Mouse (Mus musculus) embryonic facial prominence, embryonic 15.5 days (tissue): Measurements from ENCODE around the gene Adamtsl3. TPM values are rescaled to one million over a fixed set of nuclear protein-coding genes. Genes with fewer than 3 reads are reported as not detected.

Experiments used
- ATAC-seq: fragments of 200-750 bp; cut with Nextera tagmentation; 2 replicates; pipeline ENCODE4 v1.8.0; 2017; ENCODE audit warnings: low read depth, moderate TSS enrichment; ENCODE audit not compliant: insufficient number of reproducible peaks, low FRiP score, low TSS enrichment
- H3K27ac ChIP-seq: fragments of 300-500 bp; sonication (generic); replicated peaks from 2 replicates; pipeline ENCODE4 v1.5.1; 2015; ENCODE audit warnings: mild to moderate bottlenecking, inconsistent platforms
- H3K27me3 ChIP-seq: fragments of 300-500 bp; sonication (generic); 2 replicates; pipeline ENCODE4 v1.6.1; 2015; ENCODE audit warnings: inconsistent platforms
- H3K36me3 ChIP-seq: fragments of 300-500 bp; sonication (generic); 2 replicates; pipeline ENCODE4 v1.6.1; 2015; ENCODE audit warnings: mild to moderate bottlenecking, inconsistent platforms
- H3K4me1 ChIP-seq: fragments of 300-500 bp; sonication (generic); 2 replicates; pipeline ENCODE4 v1.6.1; 2015; ENCODE audit warnings: inconsistent platforms
- H3K4me2 ChIP-seq: fragments of 300-500 bp; sonication (generic); replicated peaks from 2 replicates; pipeline ENCODE4 v1.6.1; 2015; ENCODE audit warnings: mild to moderate bottlenecking, inconsistent platforms
- H3K4me3 ChIP-seq: fragments of 300-500 bp; sonication (generic); replicated peaks from 2 replicates; pipeline ENCODE4 v1.5.1; 2015; ENCODE audit warnings: mild to moderate bottlenecking, inconsistent platforms
- H3K9ac ChIP-seq: fragments of 300-500 bp; sonication (generic); 2 replicates; pipeline ENCODE4 v1.6.1; 2015; ENCODE audit warnings: inconsistent platforms
- H3K9me3 ChIP-seq: fragments of 300-500 bp; sonication (generic); replicated peaks from 2 replicates; pipeline ENCODE4 v1.6.1; 2016; ENCODE audit warnings: inconsistent platforms
- WGBS: fragments of 180-500 bp; shearing (Covaris S2); methylation state at CpG from one replicate; pipeline ENCODE4 v1.1.7; 2015; 5-methylcytosine and 5-hydroxymethylcytosine counted together
- polyA plus RNA-seq: library from polyadenylated mRNA; unstranded; fragments of >200 nt; fragmentation: Nextera tagmentation; extraction: Ambion mirVana; gene quantifications from 2 replicates; pipeline ENCODE4 v1.2.1, GENCODE M21; 2015

The Adamtsl3 gene
- polyA plus RNA-seq, 1 experiment from 2014 or later: 3.4 TPM

DNA sequence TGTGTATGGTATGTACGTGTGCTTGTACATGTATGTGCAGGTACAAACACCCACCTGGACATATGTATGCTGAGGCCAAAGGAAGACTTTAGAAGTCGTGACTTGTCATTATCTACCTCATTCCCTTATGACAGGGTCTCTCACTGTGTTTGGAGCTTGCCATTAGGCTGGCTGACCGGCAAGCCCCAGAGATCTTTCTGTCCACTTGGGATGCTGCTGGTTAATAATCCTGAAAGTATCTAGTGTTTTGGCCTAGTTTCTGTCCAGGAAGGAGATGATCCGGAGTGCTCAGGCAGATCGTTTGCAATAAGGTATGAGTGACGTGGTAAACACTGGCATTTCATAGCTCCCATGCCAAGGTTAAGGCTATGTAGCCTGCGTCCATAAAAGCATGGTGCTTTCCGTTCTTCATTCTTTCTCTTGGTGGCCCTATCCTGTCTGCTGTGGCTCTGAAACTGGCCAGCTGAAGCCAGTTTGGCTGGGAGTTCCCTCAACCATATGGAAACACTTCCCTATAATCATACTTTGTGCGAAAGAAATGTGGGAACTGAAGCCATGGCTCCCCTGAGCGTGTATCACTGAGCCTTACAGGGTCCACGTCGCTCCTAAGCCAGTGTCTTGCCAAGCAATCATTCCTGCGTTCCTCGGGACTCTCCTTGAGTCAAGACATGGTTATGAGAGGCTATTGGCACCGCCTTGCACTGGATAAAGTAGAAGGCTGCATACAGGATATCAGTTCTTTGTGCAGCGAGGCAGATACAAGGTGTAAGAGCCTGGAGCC, 141.1 kb downstream of the Adamtsl3 start:
- no peaks in the 10 kb centered on the region for H3K9me3 ChIP-seq
- ATAC-seq: peak; percentile 7; the same call in 1 of the 2 replicates
- H3K4me3 ChIP-seq: no peak overlapping the region
- 66% methylated on average over 16 of the region's 16 CpGs for WGBS
- no peak overlapping the region for H3K27ac ChIP-seq
- no peaks in the 10 kb centered on the region; the same call in 1 of the 2 replicates for H3K27me3 ChIP-seq
- H3K9ac ChIP-seq: no peak overlapping the region
- H3K4me1 ChIP-seq: no peaks in the 10 kb centered on the region
- no peak overlapping the region for H3K4me2 ChIP-seq
- H3K36me3 ChIP-seq: no peaks in the 10 kb centered on the region

DNA sequence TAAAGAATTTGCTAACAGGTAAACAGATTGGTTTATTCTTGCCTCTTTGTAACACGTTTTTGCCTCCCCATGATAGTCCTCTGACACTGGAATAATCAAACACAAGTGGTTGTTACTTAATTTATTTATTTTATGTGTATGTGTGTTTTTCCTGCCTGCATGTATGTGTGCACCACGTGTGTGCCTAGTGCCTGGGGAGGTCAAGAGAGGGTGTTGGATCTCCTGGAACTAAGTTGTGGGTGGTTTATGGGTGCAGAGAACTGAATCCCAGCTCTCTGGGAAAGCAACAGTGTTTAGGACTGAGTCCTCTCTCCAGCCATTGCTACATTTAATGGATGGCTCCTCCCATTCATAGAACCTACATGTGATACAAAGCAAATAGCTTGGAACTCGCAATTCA, 143.0 kb downstream of the Adamtsl3 start:
- ATAC-seq: no peak
- no peaks in the 10 kb centered on the region for H3K4me1 ChIP-seq
- WGBS: 77% methylated on average over 3 of the region's 3 CpGs
- H3K36me3 ChIP-seq: no peaks in the 10 kb centered on the region
- no peaks in the 10 kb centered on the region for H3K9me3 ChIP-seq
- no peak overlapping the region for H3K9ac ChIP-seq
- no peaks in the 10 kb centered on the region; the same call in 1 of the 2 replicates for H3K27me3 ChIP-seq
- H3K27ac ChIP-seq: no peak overlapping the region
- no peak overlapping the region for H3K4me3 ChIP-seq
- no peak overlapping the region for H3K4me2 ChIP-seq

DNA sequence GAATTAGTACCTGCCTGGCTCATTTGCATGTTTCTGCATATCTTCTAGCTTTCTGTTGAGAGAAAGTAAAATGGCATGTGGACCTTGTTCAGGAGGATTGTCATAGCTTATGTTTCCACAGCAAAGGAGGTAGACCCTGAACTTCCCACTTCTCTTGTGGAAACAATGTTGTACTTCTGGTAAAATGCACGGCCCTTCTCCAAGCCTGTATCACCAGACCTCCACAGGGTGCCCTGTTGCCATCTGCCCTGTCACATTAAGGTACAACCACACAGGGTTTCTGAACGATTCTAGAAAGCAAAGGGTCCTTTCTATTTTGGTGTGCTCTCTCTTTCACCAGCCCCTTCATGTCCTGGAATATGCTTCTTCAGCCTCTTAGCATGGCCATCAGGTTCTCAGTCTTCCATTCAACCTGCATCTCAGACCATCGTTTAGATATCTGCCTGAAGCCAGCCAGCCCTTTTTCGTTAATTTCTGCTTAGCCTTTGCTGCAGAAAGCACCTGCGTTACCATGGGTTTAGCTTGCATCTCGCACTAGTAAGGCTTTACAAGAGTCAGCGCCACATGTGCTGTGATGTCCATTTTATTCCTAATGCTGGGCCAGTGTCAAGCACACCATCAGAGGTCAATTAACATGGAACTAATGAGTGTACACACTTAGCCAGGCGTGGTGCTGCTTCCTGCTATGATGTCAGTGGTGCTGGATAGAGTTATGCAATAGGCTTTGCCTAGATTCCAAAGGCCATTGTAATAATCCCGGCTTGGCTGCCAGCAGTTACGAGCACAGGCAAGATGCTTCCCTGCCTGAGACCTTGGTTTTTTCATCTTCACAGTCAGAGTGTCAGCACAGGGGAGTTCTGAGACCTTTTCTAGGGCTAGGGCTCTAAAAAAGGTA, 143.6 kb downstream of the Adamtsl3 start:
- ATAC-seq: no peak
- Histone ChIP-seq H3K4me3 (no peak overlapping the region), H3K9me3 (no peaks in the 10 kb centered on the region), H3K9ac (no peak overlapping the region), H3K4me1 (no peaks in the 10 kb centered on the region), H3K27me3 (no peaks in the 10 kb centered on the region; the same call in 1 of the 2 replicates), H3K27ac (no peak overlapping the region), H3K4me2 (no peak overlapping the region), H3K36me3 (no peaks in the 10 kb centered on the region)
- 71% methylated on average over 10 of the region's 10 CpGs for WGBS

DNA sequence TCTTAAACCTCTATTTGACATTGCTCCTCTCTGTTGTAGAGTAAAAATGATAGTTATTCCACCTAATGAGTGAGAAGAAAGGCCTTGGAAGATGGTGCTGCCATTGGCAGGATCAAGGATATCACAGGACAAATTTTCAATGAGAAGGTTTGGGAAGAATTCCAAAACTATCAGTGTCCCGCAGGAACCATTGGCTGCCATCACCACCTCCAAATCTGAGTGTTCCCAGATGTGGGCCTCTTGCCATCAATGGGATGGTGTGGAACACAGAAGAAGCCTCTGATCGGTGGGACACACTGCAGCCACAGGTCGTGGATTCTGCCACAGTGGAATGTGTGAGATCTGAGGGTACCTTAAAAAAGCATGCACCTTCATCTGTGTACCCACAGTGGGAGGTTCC, 147.9 kb downstream of the Adamtsl3 start:
- H3K27ac ChIP-seq: no peak overlapping the region; the same call in 1 of the 2 replicates
- no peaks in the 10 kb centered on the region for H3K9me3 ChIP-seq
- no peak for ATAC-seq
- 0 out of 2 replicates have a peak, but pooled peaks cover 5% of the 10 kb centered on the region for H3K4me1 ChIP-seq
- H3K27me3 ChIP-seq: no peaks in the 10 kb centered on the region; the same call in 1 of the 2 replicates
- WGBS: 72% methylated on average over 3 of the region's 3 CpGs
- H3K9ac ChIP-seq: no peak overlapping the region
- H3K4me3 ChIP-seq: no peak overlapping the region
- no peaks in the 10 kb centered on the region for H3K36me3 ChIP-seq
- no peak overlapping the region for H3K4me2 ChIP-seq

DNA sequence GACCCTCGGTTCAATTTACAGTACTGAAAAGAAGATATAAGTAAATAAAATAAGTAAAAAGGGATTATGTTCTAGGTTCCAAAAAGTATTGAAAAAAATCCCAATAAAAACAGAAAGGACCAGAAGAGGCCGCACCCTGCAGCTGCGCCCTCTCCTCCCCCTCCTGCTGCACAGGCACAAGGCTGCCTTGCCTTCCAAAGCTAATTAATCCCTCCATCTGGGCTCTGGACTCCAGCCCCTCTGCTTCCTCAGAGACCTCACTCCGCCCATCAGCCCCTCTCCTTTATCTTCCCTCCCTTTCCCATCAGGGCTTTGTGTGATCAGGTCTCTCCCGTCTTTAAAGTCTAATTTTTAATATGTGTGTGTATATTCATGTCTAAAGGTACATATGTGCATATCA, 149.3 kb downstream of the Adamtsl3 start:
- 54% methylated on average over 5 of the region's 5 CpGs for WGBS
- H3K9me3 ChIP-seq: no peaks in the 10 kb centered on the region
- no peak overlapping the region for H3K4me3 ChIP-seq
- H3K27me3 ChIP-seq: no peaks in the 10 kb centered on the region; the same call in 1 of the 2 replicates
- no peaks in the 10 kb centered on the region for H3K36me3 ChIP-seq
- no peak overlapping the region for H3K4me2 ChIP-seq
- 0 out of 2 replicates have a peak, but pooled peaks cover 5% of the 10 kb centered on the region for H3K4me1 ChIP-seq
- no peak overlapping the region for H3K27ac ChIP-seq
- no peak for ATAC-seq
- H3K9ac ChIP-seq: no peak overlapping the region

DNA sequence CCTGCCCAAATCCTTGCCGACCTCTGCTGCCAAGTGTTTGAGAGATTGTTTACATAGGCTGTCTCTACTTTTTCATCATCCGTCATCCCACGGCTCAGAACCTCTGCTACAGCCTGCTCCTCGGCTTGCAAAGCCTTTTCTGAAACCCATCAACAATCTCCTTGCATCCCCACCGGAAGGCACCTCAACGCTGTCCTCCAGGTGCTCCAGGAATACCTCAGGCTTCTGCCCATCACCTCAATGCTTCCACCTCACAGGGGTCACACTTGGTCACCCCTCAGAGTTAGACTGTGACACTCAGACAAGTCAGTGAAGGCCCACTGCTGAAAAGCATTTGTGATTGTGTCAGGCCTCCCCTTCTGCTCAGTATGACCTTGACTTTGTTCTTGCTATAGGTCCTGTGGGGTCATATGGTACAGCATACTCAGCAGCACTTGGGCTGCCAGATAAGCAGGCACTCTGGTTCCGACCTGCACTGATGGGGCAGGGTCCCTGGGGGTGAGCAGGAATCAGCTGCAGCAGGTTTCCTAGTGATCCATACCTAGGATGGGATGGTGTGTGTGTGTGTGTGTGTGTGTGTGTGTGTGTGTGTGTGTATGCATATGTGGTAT, 150.0 kb downstream of the Adamtsl3 start:
- Histone ChIP-seq H3K4me3 (no peak overlapping the region), H3K27ac (no peak overlapping the region), H3K27me3 (no peaks in the 10 kb centered on the region; the same call in 1 of the 2 replicates), H3K9ac (no peak overlapping the region), H3K9me3 (no peaks in the 10 kb centered on the region), H3K36me3 (no peaks in the 10 kb centered on the region), H3K4me1 (0 out of 2 replicates have a peak, but pooled peaks cover 5% of the 10 kb centered on the region), H3K4me2 (no peak overlapping the region)
- no peak for ATAC-seq
- WGBS: 60% methylated on average over 7 of the region's 7 CpGs

DNA sequence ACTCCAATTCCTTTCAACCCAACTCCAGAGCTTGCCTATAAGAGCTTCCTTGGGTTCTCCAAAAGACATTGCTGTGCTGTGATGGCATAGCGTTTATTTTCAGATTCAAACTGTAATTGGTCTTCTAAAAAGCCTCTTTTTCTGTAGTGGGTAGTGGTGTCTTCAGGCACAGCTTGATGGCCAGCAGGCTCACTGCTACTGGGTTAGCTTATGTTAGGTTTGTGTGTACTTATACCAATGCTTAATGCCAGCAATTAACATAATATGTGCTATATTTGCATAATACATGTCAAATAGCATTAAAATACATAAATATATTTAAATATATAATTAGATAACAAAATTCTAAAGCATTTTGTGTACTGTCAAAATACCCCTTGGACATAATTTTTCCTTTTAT, 155.5 kb downstream of the Adamtsl3 start:
- 80% methylated on average over 1 of the region's 1 CpGs for WGBS
- Histone ChIP-seq H3K4me3 (no peak overlapping the region), H3K36me3 (no peaks in the 10 kb centered on the region), H3K27me3 (no peaks in the 10 kb centered on the region), H3K27ac (no peak overlapping the region), H3K9me3 (no peaks in the 10 kb centered on the region), H3K4me1 (no peaks in the 10 kb centered on the region), H3K9ac (no peak overlapping the region), H3K4me2 (no peak overlapping the region)
- ATAC-seq: no peak

DNA sequence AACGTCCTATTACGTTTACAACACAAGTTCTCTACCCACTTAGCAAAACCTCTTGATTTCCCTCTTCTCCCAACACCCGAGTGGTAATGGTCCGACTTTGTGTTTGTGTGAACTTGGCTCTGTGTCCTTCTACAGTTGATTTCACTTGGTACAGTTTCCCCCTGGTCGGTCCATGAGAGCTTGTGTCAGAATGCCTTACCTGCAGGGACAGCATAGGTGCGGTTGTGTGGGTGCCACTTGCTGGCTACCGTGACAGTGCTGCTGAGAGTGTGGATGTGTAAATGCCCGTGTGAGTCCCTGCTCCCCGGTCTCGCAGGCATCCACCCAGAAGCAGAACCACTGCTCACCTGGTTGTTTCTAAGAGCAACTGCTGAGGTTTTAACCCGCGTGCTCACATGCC, 157.4 kb downstream of the Adamtsl3 start:
- no peak overlapping the region for H3K9ac ChIP-seq
- no peak overlapping the region for H3K27ac ChIP-seq
- no peak overlapping the region for H3K4me2 ChIP-seq
- no peak overlapping the region for H3K4me3 ChIP-seq
- H3K4me1 ChIP-seq: no peaks in the 10 kb centered on the region
- no peaks in the 10 kb centered on the region for H3K36me3 ChIP-seq
- no peaks in the 10 kb centered on the region for H3K9me3 ChIP-seq
- WGBS: 92% methylated on average over 12 of the region's 12 CpGs
- no peak for ATAC-seq
- no peaks in the 10 kb centered on the region for H3K27me3 ChIP-seq

DNA sequence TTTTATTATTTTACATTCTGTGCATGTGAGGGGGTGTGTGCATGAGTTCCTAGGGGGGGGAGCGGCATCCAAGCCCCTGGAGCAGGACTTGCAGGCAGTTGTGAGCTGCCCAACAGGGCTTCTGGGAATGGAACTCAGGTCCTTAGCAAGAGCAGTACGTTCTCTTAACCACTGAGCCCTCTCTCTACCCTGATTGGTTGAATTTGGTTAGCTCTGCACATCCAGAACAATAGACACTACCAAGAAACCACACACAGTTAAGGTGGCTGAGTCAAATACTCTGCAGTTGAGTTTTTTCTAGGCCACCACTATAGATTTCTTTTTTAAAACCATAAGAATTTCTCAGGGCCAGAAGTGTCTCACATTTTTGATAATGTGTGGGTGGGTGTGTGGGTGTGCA, 158.7 kb downstream of the Adamtsl3 start:
- ATAC-seq: no peak
- 76% methylated on average over 2 of the region's 2 CpGs for WGBS

DNA sequence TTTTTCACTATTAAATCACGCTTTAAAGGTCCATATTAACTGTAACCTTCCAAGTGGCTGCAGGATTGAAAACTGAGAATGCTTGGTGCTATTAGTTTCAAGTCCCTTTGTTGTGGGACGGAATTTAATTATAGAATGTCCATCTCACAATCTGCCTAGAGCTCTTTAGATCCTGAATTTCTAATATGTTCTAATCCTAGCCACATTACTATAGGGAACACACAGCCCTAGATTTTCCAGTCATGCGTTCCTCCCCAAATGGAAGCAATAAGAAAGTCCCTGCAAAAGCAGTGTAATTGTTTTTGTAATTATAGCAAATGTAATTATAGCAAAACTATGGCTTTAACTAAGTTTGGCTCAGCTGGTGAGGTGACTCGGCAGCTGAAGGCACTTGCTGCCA, 161.6 kb downstream of the Adamtsl3 start:
- Histone ChIP-seq H3K9me3 (no peaks in the 10 kb centered on the region), H3K27ac (no peak overlapping the region), H3K27me3 (no peaks in the 10 kb centered on the region), H3K4me3 (no peak overlapping the region), H3K4me1 (no peaks in the 10 kb centered on the region), H3K4me2 (no peak overlapping the region), H3K9ac (no peak overlapping the region), H3K36me3 (no peaks in the 10 kb centered on the region)
- no peak for ATAC-seq
- 32% methylated on average over 4 of the region's 4 CpGs for WGBS

More for the DNA sequence above, 158.7 kb downstream of the Adamtsl3 start:
- no peak overlapping the region for H3K4me3 ChIP-seq
- no peaks in the 10 kb centered on the region for H3K4me1 ChIP-seq
- H3K9ac ChIP-seq: no peak overlapping the region
- no peak overlapping the region for H3K4me2 ChIP-seq
- H3K9me3 ChIP-seq: no peaks in the 10 kb centered on the region
- no peaks in the 10 kb centered on the region for H3K27me3 ChIP-seq
- no peak overlapping the region for H3K27ac ChIP-seq
- no peaks in the 10 kb centered on the region for H3K36me3 ChIP-seq

DNA sequence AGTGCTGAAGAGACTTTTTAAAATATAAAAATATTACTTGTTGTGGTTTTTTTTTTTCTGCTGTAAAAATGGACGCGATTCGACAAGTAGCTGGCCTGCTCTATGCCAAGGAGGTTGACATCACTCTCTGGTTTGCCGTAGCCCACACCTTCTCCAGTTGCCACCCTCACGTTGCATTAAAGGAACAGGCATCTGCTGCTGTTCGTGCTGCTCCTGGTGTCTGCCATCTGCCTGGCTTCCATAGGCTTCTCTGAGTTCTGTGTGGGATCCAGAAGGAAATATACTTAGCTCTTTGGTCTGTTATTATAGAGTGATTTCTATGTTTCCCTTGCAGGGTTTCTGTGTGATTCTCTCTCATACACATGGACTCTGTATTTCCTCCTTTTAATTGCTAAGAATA, 165.8 kb downstream of the Adamtsl3 start:
- H3K27me3 ChIP-seq: no peaks in the 10 kb centered on the region
- H3K4me1 ChIP-seq: no peaks in the 10 kb centered on the region
- no peak for ATAC-seq
- WGBS: 79% methylated on average over 6 of the region's 6 CpGs
- no peaks in the 10 kb centered on the region for H3K36me3 ChIP-seq
- H3K9me3 ChIP-seq: no peaks in the 10 kb centered on the region
- H3K27ac ChIP-seq: no peak overlapping the region
- H3K4me3 ChIP-seq: no peak overlapping the region
- H3K9ac ChIP-seq: no peak overlapping the region
- no peak overlapping the region for H3K4me2 ChIP-seq
